ENCODE assay signal across 21 mouse cellular contexts in genomic region chr6:147662610-147663009, GRCm38 (mm10).
DNase-seq lines count a peak whose midpoint lies in the region; ATAC-seq and TF ChIP-seq lines count a peak whose summit lies in the region.
"Had no signal": no experiment of that assay in that cellular context is flagged by ENCODE, and none has a peak within 500 bp of the region (broad histone marks: within the 10 kb centered on the region; RNA-seq: fewer than 3 reads in every experiment).

No protein-coding gene starts in this region.

- intact Hi-C loops in heart, postnatal 25 days (cut with DNase I), result loop anchor here (5.0 kb wide), 1 partner anchor 290 kb away; no protein-coding TSS in a partner anchor

- TF ChIP-seq POLR2A in liver, adult 2 months (IDR thresholded peaks at IDR 0.05; ENCODE audit: extremely low read depth, insufficient read depth, low read length), result no peak
- no peak for TF ChIP-seq POLR2A in myocyte (IDR thresholded peaks at IDR 0.05; ENCODE audit: insufficient read length, low read depth)

- H3K9me3 ChIP-seq in hindbrain, embryonic 11.5 days (ENCODE audit: control insufficient read depth, low read length), result no peaks in the 10 kb centered on the region
- H3K9me3 ChIP-seq: G1E had no signal

- no peak overlapping the region for H3K4me3 ChIP-seq in liver, adult 2 months (ENCODE audit: insufficient read depth, low read depth, low read length)
- H3K4me3 ChIP-seq in myocyte, result no peak overlapping the region
- H3K4me3 ChIP-seq in hindbrain, embryonic 11.5 days (ENCODE audit: low read depth, low read length), result no peak overlapping the region

- ATAC-seq in hindbrain, embryonic 11.5 days (ENCODE audit: low FRiP score), result no peak
- ATAC-seq: activated CD4-positive, CD25-positive, alpha-beta regulatory T cell, adult 4 months; CD4-positive, CD25-positive, alpha-beta regulatory T cell, adult 4 months; Patski had no signal

- H3K4me2 ChIP-seq in myocyte (ENCODE audit: low read depth), result peak overlapping the region; percentile 6
- no peak overlapping the region for H3K4me2 ChIP-seq in hindbrain, embryonic 11.5 days (replicated peaks; ENCODE audit: low read depth, low read length)

- no peaks in the 10 kb centered on the region for H3K36me3 ChIP-seq in liver, adult 2 months (ENCODE audit: control insufficient read depth, insufficient read depth, low read length)
- no peaks in the 10 kb centered on the region for H3K36me3 ChIP-seq in myocyte (ENCODE audit: control insufficient read depth, insufficient read depth)
- no peaks in the 10 kb centered on the region for H3K36me3 ChIP-seq in hindbrain, embryonic 11.5 days (ENCODE audit: control insufficient read depth, insufficient read depth, low read length)
- H3K36me3 ChIP-seq: G1E had no signal

- no peak overlapping the region for H3K27ac ChIP-seq in liver, adult 2 months (replicated peaks; ENCODE audit: insufficient read depth, low read depth, low read length)
- H3K27ac ChIP-seq in hindbrain, embryonic 11.5 days (ENCODE audit: low read depth, low read length), result no peak overlapping the region

- 29% methylated on average over 2 of the region's 2 CpGs for WGBS in liver, adult 2 months
- 79% methylated on average over 2 of the region's 2 CpGs for WGBS in hindbrain, embryonic 11.5 days

- no peak overlapping the region for H3K9ac ChIP-seq in liver, adult 2 months (ENCODE audit: low read depth, low read length)
- H3K9ac ChIP-seq in hindbrain, embryonic 11.5 days (ENCODE audit: low read depth, low read length), result no peak overlapping the region

- no peak overlapping the region for H3ac ChIP-seq in myocyte (ENCODE audit: control insufficient read depth, insufficient read length)

- H3K4me1 ChIP-seq in liver, adult 2 months (ENCODE audit: control insufficient read depth, insufficient read depth, low read length), result no peaks in the 10 kb centered on the region
- H3K4me1 ChIP-seq in hindbrain, embryonic 11.5 days (replicated peaks; ENCODE audit: control insufficient read depth, insufficient read depth, low read length), result no peaks in the 10 kb centered on the region

- H3K79me2 ChIP-seq in liver, adult 2 months (ENCODE audit: control insufficient read depth, insufficient read depth, low read length), result no peaks in the 10 kb centered on the region
- no peaks in the 10 kb centered on the region for H3K79me2 ChIP-seq in myocyte (ENCODE audit: control insufficient read depth, insufficient read depth)

- peak; percentile 52 for DNase-seq in heart, adult 11 months
- DNase-seq in heart, postnatal 25 days (ENCODE audit: low spot score), result no peak
- DNase-seq in liver, adult 2 months (ENCODE audit: extremely low read depth, low read depth, low spot score), result peak; percentile 55
- DNase-seq in liver, result no peak
- DNase-seq in hindbrain, embryonic 11.5 days (ENCODE audit: low spot score), result no peak
- DNase-seq: adrenal gland, adult 2 months; adrenal gland, adult 8-10 months; adrenal gland, postnatal 10 days; adrenal gland, postnatal 14 days; adrenal gland, postnatal 25 days; adrenal gland, postnatal 36 days; B cell, adult 2 months; cerebellum, adult 11 months; cerebellum, adult 11-12 months; cerebellum, adult 18-20 months had no signal

- TF ChIP-seq CTCF in liver, adult 2 months (IDR thresholded peaks at IDR 0.05; ENCODE audit: low read depth, low read length), result no peak

- no peaks in the 10 kb centered on the region for H3K27me3 ChIP-seq in liver, adult 2 months (ENCODE audit: control insufficient read depth, insufficient read depth, low read length)
- H3K27me3 ChIP-seq in myocyte (ENCODE audit: control insufficient read depth, insufficient read depth, insufficient read length), result no peaks in the 10 kb centered on the region
- no peaks in the 10 kb centered on the region for H3K27me3 ChIP-seq in hindbrain, embryonic 11.5 days (ENCODE audit: control insufficient read depth, insufficient read depth, low read length)
- H3K27me3 ChIP-seq: CH12.LX had no signal

TF ChIP-seq in myocyte, 11 proteins besides CTCF, POLR2A, EP300 and RAD21:
- peak in 1 of 3 experiments; percentile 52 for TF ChIP-seq MYOG (IDR thresholded peaks at IDR 0.05; ENCODE audit: control insufficient read depth in 1 of 3, insufficient read depth in 1 of 3, insufficient read length in 2 of 3, low read depth in 2 of 3)
- no peak for TF ChIP-seq POLR2AphosphoS2 (IDR thresholded peaks at IDR 0.05; ENCODE audit: insufficient read length, low read depth)
- peak; percentile 71 for TF ChIP-seq TCF12 (IDR thresholded peaks at IDR 0.05; ENCODE audit: insufficient read depth, poor library complexity, severe bottlenecking)
- peak in 2 of 3 experiments; percentile 28 to 55 for TF ChIP-seq MYOD1 (IDR thresholded peaks at IDR 0.05; ENCODE audit: control insufficient read depth in 1 of 3, insufficient read length in 2 of 3, low read depth in 2 of 3)

Comparison
In these comparisons a context has a peak if more than half of its experiments do, and no peak if none do; other contexts are left out.
1. DNase-seq: peak in heart, adult 11 months (single experiment) and liver, adult 2 months (single experiment); none in heart, postnatal 25 days (single experiment), liver (single experiment) and hindbrain, embryonic 11.5 days (single experiment).